Mouse (Mus musculus) thymus, adult 2 months (tissue): Measurements from ENCODE around the gene Tnpo1.

Experiments
- CTCF ChIP-seq: fragments of 200-500 bp; IDR thresholded peaks from 2 replicates; pipeline ENCODE4 v1.5.1; 2012; ENCODE audit warnings: mild to moderate bottlenecking, control low read depth, low read length, moderate library complexity, borderline replicate concordance; ENCODE audit not compliant: control insufficient read depth, poor library complexity, insufficient read depth; ENCODE audit errors: extremely low read depth
- POLR2A ChIP-seq: fragments of 200-500 bp; IDR thresholded peaks from 2 replicates; pipeline ENCODE4 v1.6.1; 2012; ENCODE audit warnings: mild to moderate bottlenecking, low read length, control low read depth, moderate library complexity; ENCODE audit not compliant: control insufficient read depth, poor library complexity, insufficient read depth; ENCODE audit errors: extremely low read depth

GRCm38 (mm10) chr13:98836423-98837088 is 89.6 kb downstream of the Tnpo1 start:
- no peak for TF ChIP-seq POLR2A
- no peak for TF ChIP-seq CTCF
